Mouse (Mus musculus): Measurements from ENCODE around the gene Tnxb.

DNA sequence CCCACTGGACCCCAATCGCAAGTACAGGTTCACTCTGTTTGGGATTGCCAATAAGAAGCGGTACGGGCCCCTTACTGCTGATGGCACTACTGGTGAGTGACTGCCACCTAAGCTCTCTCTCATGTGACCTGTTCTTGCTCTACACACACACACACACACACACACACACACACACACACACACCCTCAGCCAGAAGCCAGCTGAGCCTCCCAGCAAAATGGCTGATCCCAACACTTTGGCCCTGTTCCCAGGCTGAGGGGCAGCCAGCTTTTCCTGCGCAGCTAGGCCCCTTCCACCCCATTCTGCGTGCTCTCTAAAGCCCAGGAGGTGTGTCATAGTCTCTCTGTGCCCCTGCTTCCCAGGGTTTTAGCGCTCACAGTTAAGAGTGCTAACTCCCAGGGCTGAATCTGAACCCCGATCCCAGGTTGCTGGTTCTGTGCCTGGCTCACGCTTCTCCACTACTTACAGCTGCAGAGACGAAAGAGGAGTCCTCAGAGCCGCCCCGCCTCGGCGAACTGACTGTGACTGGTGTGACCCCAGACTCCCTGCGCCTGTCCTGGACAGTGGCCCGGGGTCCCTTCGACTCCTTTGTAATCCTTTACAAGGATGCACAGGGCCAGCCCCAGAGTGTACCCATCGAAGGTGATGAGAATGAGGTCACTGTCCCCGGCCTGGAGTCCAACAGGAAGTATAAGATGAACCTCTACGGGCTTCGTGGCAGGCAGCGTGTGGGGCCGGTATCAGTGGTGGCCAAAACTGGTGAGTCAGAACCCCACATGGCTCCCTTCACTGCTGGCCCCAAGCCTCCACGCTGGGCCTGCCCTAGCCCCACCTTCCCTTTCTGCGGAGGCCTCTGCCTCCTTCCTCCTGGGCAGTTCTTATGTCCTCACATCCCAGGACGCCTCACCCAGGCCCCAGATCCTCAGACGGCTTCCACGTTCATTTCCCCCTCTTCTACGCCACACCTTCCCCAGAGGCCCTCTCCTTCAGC is 15.1 kb downstream of the Tnxb start:
- TF ChIP-seq CTCF (IDR thresholded peaks at IDR 0.05; ENCODE audit: low read depth, low read length) (no peak), POLR2A (IDR thresholded peaks at IDR 0.05; ENCODE audit: borderline replicate concordance, low read depth, low read length) (no peak)
